Mouse (Mus musculus): ENCODE results near the gene Rraga. TPM values are rescaled to one million over a fixed set of nuclear protein-coding genes. Genes with fewer than 3 reads are reported as not detected.

Gene Rraga
- total and polyA plus RNA-seq, 3 experiments: 13.6 to 96.2 (median 38.3) TPM

- no peak overlapping the region for H3K9ac ChIP-seq (ENCODE audit: insufficient read depth, low read depth)
- no peak overlapping the region for H3K4me2 ChIP-seq (ENCODE audit: insufficient read depth, low read depth, poor library complexity, severe bottlenecking)
- TF ChIP-seq EP300 (IDR thresholded peaks at IDR 0.05; ENCODE audit: low read length) (no peak), ETS1 (conservative IDR thresholded peaks at IDR 0.05; ENCODE audit: low read depth, low read length) (no peak), JUND (conservative IDR thresholded peaks at IDR 0.05; ENCODE audit: low read depth, low read length) (no peak), MYC (IDR thresholded peaks at IDR 0.05; ENCODE audit: low read depth, low read length) (no peak), SMC3 (IDR thresholded peaks at IDR 0.05; ENCODE audit: low read depth, low read length) (no peak), NELFE (IDR thresholded peaks at IDR 0.05; ENCODE audit: low read depth, low read length) (no peak), MAZ (IDR thresholded peaks at IDR 0.05; ENCODE audit: low read depth, low read length) (no peak), JUN (IDR thresholded peaks at IDR 0.05; ENCODE audit: insufficient read depth, low read depth, low read length) (no peak)
- in situ Hi-C loops (cut with MboI; ENCODE audit: low pct_ligation_motif_present, low pct_unique_long_range_greater_than_20kb, low sequenced_read_pairs) (no loop called here), dilution Hi-C loops (cut with MboI; ENCODE audit: extremely low pct_ligation_motif_present, extremely low pct_unique_long_range_greater_than_20kb, low sequenced_read_pairs) (no loop called here)
- H3K9me3 ChIP-seq (replicated peaks; ENCODE audit: low read length): no peaks in the 10 kb centered on the region
- no peak overlapping the region for H3K4me3 ChIP-seq (replicated peaks in 1 of 3; ENCODE audit: low read depth in 2 of 3, low read length in 2 of 3, poor library complexity in 1 of 3)
- H3K36me3 ChIP-seq (replicated peaks in 1 of 2; ENCODE audit: control insufficient read depth in 1 of 2, insufficient read depth in 1 of 2, low read length in 1 of 2): no peaks in the 10 kb centered on the region
- no peak overlapping the region for H3K27ac ChIP-seq (ENCODE audit: insufficient read depth, low read depth)
- peaks cover 0 to 5% of the 10 kb centered on the region in 2 experiments; a peak in 1 of 4 replicates for H3K4me1 ChIP-seq (ENCODE audit: control insufficient read depth in 1 of 2, insufficient read depth in 2 of 2)
- H3K27me3 ChIP-seq (replicated peaks): no peaks in the 10 kb centered on the region
- DNase-seq (ENCODE audit: extremely low read depth): no peak
- no peaks in the 10 kb centered on the region for H3K79me2 ChIP-seq (replicated peaks; ENCODE audit: control insufficient read depth, extremely low read depth, insufficient read depth, poor library complexity, severe bottlenecking)
Observed at GRCm38 (mm10) chr4:86620506-86620905, 45.0 kb downstream of the Rraga start.

- dilution Hi-C loops (cut with MboI; ENCODE audit: extremely low pct_ligation_motif_present, extremely low pct_unique_long_range_greater_than_20kb, low sequenced_read_pairs): no loop called here
- peaks cover 4 to 14% of the 10 kb centered on the region in 2 experiments; a peak in 3 of 4 replicates for H3K4me1 ChIP-seq (ENCODE audit: control insufficient read depth in 1 of 2, insufficient read depth in 2 of 2)
- no peak overlapping the region for H3K27ac ChIP-seq (ENCODE audit: insufficient read depth, low read depth)
- no peaks in the 10 kb centered on the region for H3K36me3 ChIP-seq (replicated peaks in 1 of 2; ENCODE audit: control insufficient read depth in 1 of 2, insufficient read depth in 1 of 2, low read length in 1 of 2)
- no peak overlapping the region for H3K9ac ChIP-seq (ENCODE audit: insufficient read depth, low read depth)
- H3K9me3 ChIP-seq (replicated peaks; ENCODE audit: low read length): no peaks in the 10 kb centered on the region
- no peak for DNase-seq (ENCODE audit: extremely low read depth)
- no peak overlapping the region for H3K4me2 ChIP-seq (ENCODE audit: insufficient read depth, low read depth, poor library complexity, severe bottlenecking)
- H3K79me2 ChIP-seq (replicated peaks; ENCODE audit: control insufficient read depth, extremely low read depth, insufficient read depth, poor library complexity, severe bottlenecking): no peaks in the 10 kb centered on the region
- no peaks in the 10 kb centered on the region for H3K27me3 ChIP-seq (replicated peaks)
- no peak overlapping the region for H3K4me3 ChIP-seq (replicated peaks in 1 of 3; ENCODE audit: low read depth in 2 of 3, low read length in 2 of 3, poor library complexity in 1 of 3)
- TF ChIP-seq CHD1 (IDR thresholded peaks at IDR 0.05; ENCODE audit: low read depth, low read length): no peak
- no peak for TF ChIP-seq RAD21 (IDR thresholded peaks at IDR 0.05; ENCODE audit: low read depth, low read length)
- no peak for TF ChIP-seq IRF4 (IDR thresholded peaks at IDR 0.05; ENCODE audit: low read depth, low read length)
- TF ChIP-seq ELF1 (IDR thresholded peaks at IDR 0.05; ENCODE audit: low read depth, low read length): no peak
- TF ChIP-seq MAX (IDR thresholded peaks at IDR 0.05; ENCODE audit: low read length): no peak
- no peak for TF ChIP-seq MAZ (IDR thresholded peaks at IDR 0.05; ENCODE audit: low read depth, low read length)
- no peak for TF ChIP-seq KAT2A (IDR thresholded peaks at IDR 0.05; ENCODE audit: insufficient replicate concordance, low read length)
- no peak for TF ChIP-seq SIN3A (IDR thresholded peaks at IDR 0.05; ENCODE audit: low read length)
- no peak for TF ChIP-seq ZMIZ1 (IDR thresholded peaks at IDR 0.05; ENCODE audit: low read depth, low read length)
- TF ChIP-seq ZKSCAN1 (IDR thresholded peaks at IDR 0.05; ENCODE audit: borderline replicate concordance, low read depth, low read length): no peak
- no peak for TF ChIP-seq ETS1 (conservative IDR thresholded peaks at IDR 0.05; ENCODE audit: low read depth, low read length)
- no peak for TF ChIP-seq PAX5 (IDR thresholded peaks at IDR 0.05; ENCODE audit: low read length)
- no peak for TF ChIP-seq EP300 (IDR thresholded peaks at IDR 0.05; ENCODE audit: low read length)
- in situ Hi-C loops (cut with MboI; ENCODE audit: low pct_ligation_motif_present, low pct_unique_long_range_greater_than_20kb, low sequenced_read_pairs): no loop called here
Observed at GRCm38 (mm10) chr4:86622116-86622515, 46.6 kb downstream of the Rraga start.

Measured in CH12.LX (cell line).